Mouse (Mus musculus): ENCODE measurements around the gene Plekhh3. TPM values are rescaled to one million over a fixed set of nuclear protein-coding genes. Genes with fewer than 3 reads are reported as not detected.

Gene Plekhh3
- 8.5 and 9.9 TPM in 2 replicates for polyA plus RNA-seq (2015; fragmentation: Nextera tagmentation; extraction: Ambion mirVana)

DNA sequence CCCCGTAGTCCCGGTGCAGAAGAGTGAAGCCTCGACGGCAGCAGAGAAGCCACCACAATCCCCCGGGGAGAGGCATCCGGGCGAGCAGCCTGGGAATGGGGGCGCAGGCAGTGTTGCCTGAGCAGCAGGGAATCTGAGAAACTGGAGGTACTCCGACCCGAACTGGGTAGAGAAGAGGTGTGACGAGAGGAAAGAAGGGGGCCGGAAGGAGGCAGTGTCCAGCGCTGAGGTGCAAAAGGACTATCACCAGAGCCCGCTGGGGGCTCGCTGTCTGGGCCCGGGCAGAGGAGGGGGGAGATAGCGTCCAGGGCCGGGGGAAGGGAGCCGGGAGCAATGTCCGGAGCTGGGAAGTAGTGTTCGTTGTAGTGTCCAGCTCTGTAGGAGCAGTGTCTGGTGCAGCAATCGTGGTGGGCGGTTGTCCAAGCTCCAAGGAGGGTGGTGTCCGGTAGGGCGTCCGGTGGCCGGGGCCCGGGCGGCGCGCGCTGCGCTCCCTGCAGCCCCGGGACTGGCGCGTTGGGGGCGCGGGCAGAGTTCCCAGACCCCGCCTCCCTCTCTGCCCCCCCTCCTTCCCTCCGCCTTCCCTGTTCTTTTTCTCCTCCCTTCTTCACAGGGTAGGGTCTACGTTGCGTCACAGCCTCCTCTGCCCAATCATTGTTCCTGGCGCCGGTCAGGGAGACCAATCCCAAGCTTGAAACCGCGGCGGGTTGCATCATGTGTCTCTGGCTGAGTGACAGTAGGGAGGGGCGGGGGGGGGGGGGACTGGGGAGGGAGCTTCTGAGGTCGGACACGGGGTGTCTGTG, at the start of gene Plekhh3:
Gene Plekhh3, minus strand, starts transcription at position 541 of the 800 bp plus-strand sequence.
- WGBS: under 1% methylated on average over 47 of the region's 50 CpGs

DNA sequence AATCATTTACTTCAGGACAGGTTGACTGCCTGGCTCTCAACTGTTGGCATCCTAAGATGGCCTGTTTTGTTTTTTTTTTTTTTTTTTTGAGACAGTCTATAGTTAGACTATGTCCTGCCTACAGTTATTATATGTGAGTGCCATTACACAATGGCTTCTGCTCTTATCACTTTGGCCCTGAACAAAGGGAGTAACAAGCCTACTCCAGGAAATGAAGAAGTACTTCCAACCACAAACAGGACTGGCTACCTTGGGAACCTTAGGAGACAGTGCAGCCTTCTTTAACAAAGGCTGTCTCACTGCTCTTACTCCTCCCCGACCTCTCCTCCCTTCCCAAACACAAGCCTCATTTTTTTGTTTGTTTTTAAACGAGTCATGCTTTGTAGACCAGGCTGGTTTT, 49.7 kb upstream of the Plekhh3 start:
- Histone ChIP-seq H3K9ac (no peak overlapping the region), H3K4me2 (no peak overlapping the region), H3K27me3 (replicated peaks) (no peaks in the 10 kb centered on the region), H3K9me3 (no peaks in the 10 kb centered on the region), H3K27ac (no peak overlapping the region), H3K4me3 (no peak overlapping the region), H3K36me3 (replicated peaks) (0 out of 2 replicates have a peak, but pooled peaks cover 4% of the 10 kb centered on the region), H3K4me1 (peaks cover 7% of the 10 kb centered on the region)
- WGBS: 63% methylated on average over 2 of the region's 2 CpGs
- ATAC-seq (replicated peaks): no peak

More for the DNA sequence above, at the start of gene Plekhh3:
- H3K4me3 ChIP-seq: peak within 1 kb of the TSS; percentile 84
- no peaks in the 10 kb centered on the region for H3K9me3 ChIP-seq
- peaks cover 68% of the 10 kb centered on the region for H3K4me1 ChIP-seq
- H3K4me2 ChIP-seq: peak within 1 kb of the TSS; percentile 88
- H3K9ac ChIP-seq: peak within 1 kb of the TSS; percentile 64
- peaks cover 5% of the 10 kb centered on the region; the same call in 1 of the 2 replicates for H3K36me3 ChIP-seq (replicated peaks)
- peak within 1 kb of the TSS; percentile 83 for H3K27ac ChIP-seq
- ATAC-seq (replicated peaks): peak; percentile 96
- H3K27me3 ChIP-seq (replicated peaks): peaks cover 38% of the 10 kb centered on the region

- WGBS: 86% methylated on average over 10 of the region's 10 CpGs
- Histone ChIP-seq H3K9ac (no peak overlapping the region), H3K4me1 (no peaks in the 10 kb centered on the region)
Observed at GRCm38 (mm10) chr11:101218436-101219055, 47.4 kb upstream of the Plekhh3 start.

DNA sequence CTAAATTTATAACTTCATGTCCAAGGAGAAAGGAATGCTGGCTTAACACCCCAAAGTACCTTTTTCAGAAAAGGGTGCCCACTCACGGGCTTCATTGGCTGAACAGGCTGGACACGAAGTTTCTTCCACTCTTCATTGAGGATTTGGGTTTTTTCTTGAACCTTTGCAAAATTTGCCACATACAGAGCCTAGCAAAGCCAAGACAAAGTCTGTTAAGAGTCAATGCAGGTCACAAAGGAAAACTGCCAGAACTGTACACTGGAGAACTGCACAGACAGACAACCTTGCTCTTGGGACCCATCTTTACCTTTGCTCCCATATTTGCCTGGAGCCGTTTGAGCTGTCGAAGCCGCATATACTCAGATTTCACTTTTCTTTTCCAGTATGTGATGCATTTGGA, 45.8 kb upstream of the Plekhh3 start:
- no peak overlapping the region for H3K9ac ChIP-seq
- no peak overlapping the region for H3K4me3 ChIP-seq
- no peaks in the 10 kb centered on the region for H3K4me1 ChIP-seq
- ATAC-seq (replicated peaks): no peak
- no peaks in the 10 kb centered on the region for H3K27me3 ChIP-seq (replicated peaks)
- H3K4me2 ChIP-seq: no peak overlapping the region
- 92% methylated on average over 5 of the region's 5 CpGs for WGBS
- no peaks in the 10 kb centered on the region for H3K9me3 ChIP-seq
- H3K36me3 ChIP-seq (replicated peaks): peaks cover 14% of the 10 kb centered on the region; the same call in 1 of the 2 replicates
- H3K27ac ChIP-seq: no peak overlapping the region

More at GRCm38 (mm10) chr11:101218436-101219055, 47.4 kb upstream of the Plekhh3 start:
- Histone ChIP-seq H3K4me3 (no peak overlapping the region), H3K27ac (no peak overlapping the region), H3K9me3 (no peaks in the 10 kb centered on the region), H3K27me3 (replicated peaks) (no peaks in the 10 kb centered on the region), H3K4me2 (no peak overlapping the region), H3K36me3 (replicated peaks) (peaks cover 13% of the 10 kb centered on the region; the same call in 1 of the 2 replicates)
- ATAC-seq (replicated peaks): no peak

DNA sequence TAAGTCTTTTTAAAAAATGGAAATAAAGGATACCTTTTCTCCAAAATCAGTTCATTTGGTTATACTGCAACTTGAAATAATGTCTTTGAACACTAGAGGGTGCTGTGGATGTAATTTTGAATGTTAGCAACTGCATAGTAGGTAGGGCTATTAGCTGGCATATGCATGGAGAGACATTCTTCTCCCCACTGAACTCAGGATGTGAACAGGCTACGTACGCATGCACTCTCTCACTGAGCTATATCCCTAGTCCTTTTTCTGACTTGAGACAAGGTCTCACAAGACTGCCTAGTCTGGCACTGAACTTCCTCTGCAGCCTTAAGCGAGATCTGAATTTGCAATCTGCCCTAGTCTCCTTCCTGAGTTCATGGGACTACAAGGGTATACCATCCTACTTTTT, 40.8 kb upstream of the Plekhh3 start:
- Histone ChIP-seq H3K4me1 (no peaks in the 10 kb centered on the region), H3K9me3 (no peaks in the 10 kb centered on the region), H3K27me3 (replicated peaks) (no peaks in the 10 kb centered on the region), H3K9ac (no peak overlapping the region), H3K36me3 (replicated peaks) (peaks cover 17% of the 10 kb centered on the region; the same call in 1 of the 2 replicates), H3K27ac (no peak overlapping the region), H3K4me2 (no peak overlapping the region), H3K4me3 (no peak overlapping the region)
- no peak for ATAC-seq (replicated peaks)
- 39% methylated on average over 3 of the region's 3 CpGs for WGBS

DNA sequence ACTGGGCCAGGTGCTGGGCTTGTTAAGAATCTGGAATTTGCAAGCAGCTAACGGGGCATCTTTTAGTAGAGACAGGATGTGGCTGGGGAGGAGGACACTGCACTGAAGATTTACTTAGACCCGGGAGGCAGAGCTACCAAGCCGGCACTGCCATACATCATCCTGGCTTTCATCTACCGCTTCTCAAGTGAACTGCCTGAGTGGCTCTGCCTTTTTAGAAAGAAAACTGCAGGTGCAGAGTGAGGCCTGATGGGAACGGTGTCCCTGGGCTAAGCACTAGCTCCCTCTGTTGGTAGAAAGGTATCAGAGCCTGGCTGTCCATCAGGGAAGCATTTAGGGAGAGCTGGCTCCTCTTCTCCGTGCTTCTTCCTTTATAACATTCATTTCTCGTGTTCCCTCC, 29.8 kb upstream of the Plekhh3 start:
- H3K27me3 ChIP-seq (replicated peaks): no peaks in the 10 kb centered on the region
- peaks cover 38% of the 10 kb centered on the region for H3K36me3 ChIP-seq (replicated peaks)
- H3K4me3 ChIP-seq: no peak overlapping the region
- H3K9ac ChIP-seq: no peak overlapping the region
- ATAC-seq (replicated peaks): no peak
- no peak overlapping the region for H3K4me2 ChIP-seq
- WGBS: 22% methylated on average over 7 of the region's 7 CpGs
- H3K27ac ChIP-seq: no peak overlapping the region
- H3K4me1 ChIP-seq: no peaks in the 10 kb centered on the region
- H3K9me3 ChIP-seq: no peaks in the 10 kb centered on the region

GRCm38 (mm10) chr11:101199555-101199954, 28.4 kb upstream of the Plekhh3 start:
- Histone ChIP-seq H3K9ac (no peak overlapping the region), H3K9me3 (no peaks in the 10 kb centered on the region), H3K27me3 (replicated peaks) (no peaks in the 10 kb centered on the region), H3K4me3 (no peak overlapping the region), H3K4me1 (no peaks in the 10 kb centered on the region), H3K4me2 (no peak overlapping the region), H3K27ac (no peak overlapping the region), H3K36me3 (replicated peaks) (peaks cover 39% of the 10 kb centered on the region)
- WGBS: 92% methylated on average over 3 of the region's 3 CpGs
- no peak for ATAC-seq (replicated peaks)

DNA sequence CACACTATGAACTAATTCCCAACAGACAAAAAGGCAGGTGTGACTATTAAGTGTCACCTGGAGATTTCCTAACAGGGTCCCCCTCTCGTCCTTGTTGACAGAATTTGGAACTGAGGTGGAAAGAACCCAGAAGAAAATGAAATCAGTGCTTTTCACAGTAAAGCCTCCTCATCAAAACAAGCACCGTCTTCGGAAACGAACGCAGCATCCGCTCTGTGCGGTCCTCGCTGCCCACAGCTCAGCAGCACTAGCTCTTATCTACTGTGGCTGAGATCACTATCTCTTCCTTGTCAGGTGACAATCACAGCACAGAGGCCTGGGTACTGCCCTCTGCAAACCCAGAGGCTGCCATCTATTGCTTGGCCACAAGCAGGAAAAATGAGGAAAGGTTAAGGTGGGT, 25.0 kb upstream of the Plekhh3 start:
- Histone ChIP-seq H3K4me3 (no peak overlapping the region), H3K9me3 (no peaks in the 10 kb centered on the region), H3K36me3 (replicated peaks) (peaks cover 31% of the 10 kb centered on the region), H3K9ac (no peak overlapping the region), H3K27ac (no peak overlapping the region), H3K4me1 (no peaks in the 10 kb centered on the region), H3K4me2 (no peak overlapping the region), H3K27me3 (replicated peaks) (no peaks in the 10 kb centered on the region)
- WGBS: 92% methylated on average over 8 of the region's 8 CpGs
- ATAC-seq (replicated peaks): no peak

DNA sequence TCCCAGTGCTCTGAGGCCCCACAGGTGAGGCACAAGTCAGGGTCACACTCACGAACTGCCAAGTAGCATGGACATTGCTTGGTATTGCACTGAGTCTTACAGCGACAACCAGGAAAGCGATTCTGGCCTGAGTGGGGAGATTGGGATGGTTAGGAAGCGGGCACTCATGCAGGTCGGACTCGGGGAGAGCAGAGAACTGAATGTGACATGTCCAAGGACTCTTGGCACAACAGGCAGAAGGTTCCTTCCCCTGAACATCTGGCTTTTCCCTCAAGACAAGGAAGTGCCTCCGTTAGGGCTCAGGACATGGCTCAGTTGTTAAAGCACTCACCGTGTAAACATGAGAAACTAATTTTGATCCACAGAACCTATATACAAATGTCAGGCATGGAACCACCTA, 24.4 kb upstream of the Plekhh3 start:
- Histone ChIP-seq H3K27ac (no peak overlapping the region), H3K9me3 (no peaks in the 10 kb centered on the region), H3K4me2 (no peak overlapping the region), H3K4me1 (peaks cover 3% of the 10 kb centered on the region), H3K36me3 (replicated peaks) (peaks cover 31% of the 10 kb centered on the region), H3K4me3 (no peak overlapping the region), H3K27me3 (replicated peaks) (no peaks in the 10 kb centered on the region), H3K9ac (no peak overlapping the region)
- 93% methylated on average over 8 of the region's 8 CpGs for WGBS
- ATAC-seq (replicated peaks): no peak

GRCm38 (mm10) chr11:101195101-101195500, 23.9 kb upstream of the Plekhh3 start:
- Histone ChIP-seq H3K9ac (no peak overlapping the region), H3K36me3 (replicated peaks) (peaks cover 29% of the 10 kb centered on the region)

DNA sequence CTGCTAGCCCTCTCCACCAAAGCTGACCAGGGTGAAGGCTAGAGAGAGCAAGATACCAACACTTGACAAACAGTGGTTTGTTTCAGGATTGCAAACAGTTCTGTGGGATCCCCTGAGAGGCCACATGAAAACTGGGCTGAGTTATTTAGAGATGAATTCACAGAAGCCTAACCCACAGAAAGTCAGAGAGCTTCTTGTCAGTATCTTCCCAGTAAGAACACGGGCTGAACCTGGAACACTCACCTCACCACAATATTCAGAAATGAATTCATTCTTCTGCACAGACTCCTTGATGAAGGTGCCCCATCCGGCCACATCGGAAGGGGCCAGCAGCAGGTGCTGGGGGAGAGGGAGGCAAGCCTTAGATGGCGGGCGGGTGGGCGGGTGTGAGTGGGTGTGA, 23.5 kb upstream of the Plekhh3 start:
- Histone ChIP-seq H3K9ac (no peak overlapping the region), H3K36me3 (replicated peaks) (peaks cover 27% of the 10 kb centered on the region), H3K27ac (no peak overlapping the region), H3K27me3 (replicated peaks) (no peaks in the 10 kb centered on the region), H3K4me1 (peaks cover 12% of the 10 kb centered on the region), H3K9me3 (no peaks in the 10 kb centered on the region), H3K4me3 (no peak overlapping the region), H3K4me2 (no peak overlapping the region)
- ATAC-seq (replicated peaks): no peak
- WGBS: 90% methylated on average over 6 of the region's 6 CpGs

More at GRCm38 (mm10) chr11:101195101-101195500, 23.9 kb upstream of the Plekhh3 start:
- no peak overlapping the region for H3K4me3 ChIP-seq
- no peak overlapping the region for H3K4me2 ChIP-seq
- H3K27me3 ChIP-seq (replicated peaks): no peaks in the 10 kb centered on the region
- H3K27ac ChIP-seq: no peak overlapping the region
- H3K4me1 ChIP-seq: peaks cover 7% of the 10 kb centered on the region
- H3K9me3 ChIP-seq: no peaks in the 10 kb centered on the region
- no peak for ATAC-seq (replicated peaks)
- WGBS: 93% methylated on average over 1 of the region's 1 CpGs

- peaks cover 23% of the 10 kb centered on the region for H3K36me3 ChIP-seq (replicated peaks)
- no peaks in the 10 kb centered on the region for H3K9me3 ChIP-seq
- no peaks in the 10 kb centered on the region for H3K27me3 ChIP-seq (replicated peaks)
- H3K4me1 ChIP-seq: peaks cover 17% of the 10 kb centered on the region
- H3K27ac ChIP-seq: no peak overlapping the region
- H3K4me2 ChIP-seq: no peak overlapping the region
- no peak for ATAC-seq (replicated peaks)
- no peak overlapping the region for H3K9ac ChIP-seq
- no peak overlapping the region for H3K4me3 ChIP-seq
- 80% methylated on average over 5 of the region's 5 CpGs for WGBS
Observed at GRCm38 (mm10) chr11:101194137-101194536, 23.0 kb upstream of the Plekhh3 start.

Measured in midbrain, embryonic 15.5 days (tissue).